Mouse (Mus musculus) MEL (cell line): ENCODE data around the gene Gm4952. TPM values are rescaled to one million over a fixed set of nuclear protein-coding genes. Genes with fewer than 3 reads are reported as not detected.

Experiments used
- DNase-seq: peaks from one replicate; pipeline ENCODE4 v3.0.0; 2011; ENCODE audit warnings: low read depth, low spot score
- H3K27ac ChIP-seq: 2 replicates; pipeline ENCODE4 v1.5.1; 2012; ENCODE audit warnings: low read depth, mild to moderate bottlenecking, control low read depth, low read length, moderate library complexity; ENCODE audit not compliant: control insufficient read depth
- H3K27me3 ChIP-seq, 2 experiments: fragments of 150-350 bp in 1 of 2; sonication (generic) in 1 of 2; 2 replicates each; pipeline ENCODE4 v1.6.1; 2012; ENCODE audit warnings: low read length in 2 of 2, mild to moderate bottlenecking in 2 of 2, improper control_type of control experiment in 1 of 2, moderate library complexity in 1 of 2; ENCODE audit not compliant: insufficient read depth in 2 of 2, control insufficient read depth in 1 of 2
- H3K36me3 ChIP-seq, 2 experiments: 2 replicates each; pipeline ENCODE4 v1.6.1; 2012 to 2014; ENCODE audit warnings: low read length in 2 of 2, improper control_type of control experiment in 1 of 2, inconsistent platforms in 1 of 2, mild to moderate bottlenecking in 1 of 2; ENCODE audit not compliant: insufficient read depth in 2 of 2, control insufficient read depth in 1 of 2
- H3K4me1 ChIP-seq, 2 experiments: fragments of 150-350 bp in 1 of 2; sonication (generic) in 1 of 2; 2 replicates each; pipeline ENCODE4 v1.6.1; 2012; ENCODE audit warnings: low read length in 2 of 2, improper control_type of control experiment in 1 of 2, mild to moderate bottlenecking in 1 of 2; ENCODE audit not compliant: insufficient read depth in 2 of 2, control insufficient read depth in 1 of 2
- H3K4me3 ChIP-seq, 2 experiments: fragments of 150-350 bp in 1 of 2; sonication (generic) in 1 of 2; 2 replicates each; pipeline ENCODE4 v1.5.1; 2012; ENCODE audit warnings: low read depth in 2 of 2, low read length in 2 of 2, mild to moderate bottlenecking in 2 of 2, moderate library complexity in 2 of 2, control low read depth in 1 of 2, improper control_type of control experiment in 1 of 2; ENCODE audit not compliant: control insufficient read depth in 1 of 2, insufficient read depth in 1 of 2
- H3K79me2 ChIP-seq: 2 replicates; pipeline ENCODE4 v1.6.1; 2012; ENCODE audit warnings: mild to moderate bottlenecking, low read length, moderate library complexity; ENCODE audit not compliant: control insufficient read depth, poor library complexity, insufficient read depth
- H3K9ac ChIP-seq: 2 replicates; pipeline ENCODE4 v1.6.1; 2012; ENCODE audit warnings: low read depth, mild to moderate bottlenecking, control low read depth, low read length, moderate library complexity; ENCODE audit not compliant: control insufficient read depth, poor library complexity, severe bottlenecking
- H3K9me3 ChIP-seq: fragments of 150-350 bp; sonication (generic); replicated peaks from 2 replicates; pipeline ENCODE4 v1.6.1; 2012; ENCODE audit warnings: mild to moderate bottlenecking, low read length, improper control_type of control experiment, moderate library complexity; ENCODE audit not compliant: insufficient read depth
- EP300 ChIP-seq, 2 experiments: IDR thresholded peaks; 2 replicates each; pipeline ENCODE4 v1.6.1; 2011; ENCODE audit warnings: improper control_type of control experiment in 2 of 2, low read length in 2 of 2, low read depth in 1 of 2, mild to moderate bottlenecking in 1 of 2
- ETS1 ChIP-seq: IDR thresholded peaks from 2 replicates; pipeline ENCODE4 v1.6.1; 2012; ENCODE audit warnings: low read depth, mild to moderate bottlenecking, inconsistent platforms, low read length, improper control_type of control experiment, moderate library complexity
- GABPA ChIP-seq: IDR thresholded peaks from 2 replicates; pipeline ENCODE4 v1.6.1; 2012; ENCODE audit warnings: low read depth, mild to moderate bottlenecking, inconsistent platforms, low read length, improper control_type of control experiment, moderate library complexity
- HCFC1 ChIP-seq: IDR thresholded peaks from 2 replicates; pipeline ENCODE4 v1.6.1; 2012; ENCODE audit warnings: low read depth, mild to moderate bottlenecking, inconsistent platforms, low read length, improper control_type of control experiment, moderate library complexity
- JUND ChIP-seq: IDR thresholded peaks from 2 replicates; pipeline ENCODE4 v1.6.1; 2011; ENCODE audit warnings: low read depth, mild to moderate bottlenecking, improper control_type of control experiment, low read length
- KAT2A ChIP-seq: conservative IDR thresholded peaks from 2 replicates; pipeline ENCODE4 v1.6.1; 2012; ENCODE audit warnings: low read depth, low read length, improper control_type of control experiment, inconsistent platforms
- MAFK ChIP-seq: IDR thresholded peaks from 2 replicates; pipeline ENCODE4 v1.6.1; 2011; ENCODE audit warnings: low read depth, mild to moderate bottlenecking, low read length, improper control_type of control experiment, borderline replicate concordance
- MAX ChIP-seq: IDR thresholded peaks from 2 replicates; pipeline ENCODE4 v1.6.1; 2011; ENCODE audit warnings: low read length, improper control_type of control experiment
- MAZ ChIP-seq: IDR thresholded peaks from 2 replicates; pipeline ENCODE4 v1.6.1; 2012; ENCODE audit warnings: low read depth, mild to moderate bottlenecking, inconsistent platforms, low read length, improper control_type of control experiment
- MEF2A ChIP-seq: IDR thresholded peaks from 2 replicates; pipeline ENCODE4 v1.6.1; 2014; ENCODE audit warnings: low read depth, mild to moderate bottlenecking, inconsistent platforms, low read length, improper control_type of control experiment; ENCODE audit not compliant: poor library complexity, insufficient replicate concordance, severe bottlenecking; ENCODE audit errors: extremely low read depth
- MXI1 ChIP-seq: IDR thresholded peaks from 2 replicates; pipeline ENCODE4 v1.6.1; 2011; ENCODE audit warnings: mild to moderate bottlenecking, low read depth, low read length, improper control_type of control experiment
- MYC ChIP-seq: IDR thresholded peaks from 2 replicates; pipeline ENCODE4 v1.6.1; 2011; ENCODE audit warnings: low read depth, mild to moderate bottlenecking, low read length, improper control_type of control experiment, moderate library complexity
- NELFE ChIP-seq: IDR thresholded peaks from 2 replicates; pipeline ENCODE4 v1.6.1; 2011; ENCODE audit warnings: low read depth, low read length, improper control_type of control experiment
- NRF1 ChIP-seq: IDR thresholded peaks from 2 replicates; pipeline ENCODE4 v1.6.1; 2014; ENCODE audit warnings: low read depth, mild to moderate bottlenecking, inconsistent platforms, low read length, improper control_type of control experiment, moderate library complexity; ENCODE audit not compliant: poor library complexity, insufficient read depth, severe bottlenecking
- POLR2A ChIP-seq, 2 experiments: IDR thresholded peaks; 2 replicates each; pipeline ENCODE4 v1.6.1; 2011 to 2012; ENCODE audit warnings: low read length in 2 of 2, mild to moderate bottlenecking in 2 of 2, control low read depth in 1 of 2, improper control_type of control experiment in 1 of 2, low read depth in 1 of 2, moderate library complexity in 1 of 2; ENCODE audit not compliant: control insufficient read depth in 1 of 2, insufficient read depth in 1 of 2, poor library complexity in 1 of 2
- POLR2AphosphoS2 ChIP-seq: IDR thresholded peaks from 2 replicates; pipeline ENCODE4 v1.6.1; 2011; ENCODE audit warnings: low read length, improper control_type of control experiment
- RAD21 ChIP-seq: IDR thresholded peaks from 2 replicates; pipeline ENCODE4 v1.6.1; 2011; ENCODE audit warnings: mild to moderate bottlenecking, low read depth, low read length, improper control_type of control experiment
- SMC3 ChIP-seq: IDR thresholded peaks from 2 replicates; pipeline ENCODE4 v1.6.1; 2011; ENCODE audit warnings: low read depth, low read length, improper control_type of control experiment
- TBP ChIP-seq: IDR thresholded peaks from 2 replicates; pipeline ENCODE4 v1.8.0; 2011; ENCODE audit warnings: low read depth, low read length, improper control_type of control experiment
- USF2 ChIP-seq, 2 experiments: IDR thresholded peaks; 2 replicates each; pipeline ENCODE4 v1.6.1; 2011 to 2012; ENCODE audit warnings: improper control_type of control experiment in 2 of 2, low read length in 2 of 2, borderline replicate concordance in 1 of 2, inconsistent platforms in 1 of 2, low read depth in 1 of 2, mild to moderate bottlenecking in 1 of 2; ENCODE audit not compliant: insufficient read depth in 1 of 2
- ZKSCAN1 ChIP-seq: IDR thresholded peaks from 2 replicates; pipeline ENCODE4 v1.6.1; 2012; ENCODE audit warnings: low read depth, mild to moderate bottlenecking, inconsistent platforms, low read length, improper control_type of control experiment, moderate library complexity
- ZNF384 ChIP-seq: IDR thresholded peaks from 2 replicates; pipeline ENCODE4 v1.6.1; 2012; ENCODE audit warnings: low read depth, mild to moderate bottlenecking, inconsistent platforms, low read length, improper control_type of control experiment
- polyA plus RNA-seq, 2 experiments: library from polyadenylated mRNA; stranded (reverse) in 1 of 2; unstranded in 1 of 2; fragments of >175 nt in 1 of 2; fragments of >200 nt in 1 of 2; gene quantifications; 2 replicates each; pipeline versions ENCODE4 v1.2.1 to v1.2.4; 2012; ENCODE audit warnings: low replicate concordance in 2 of 2, low read depth in 1 of 2; ENCODE audit not compliant: insufficient read length in 2 of 2, insufficient read depth in 1 of 2, missing spikeins in 1 of 2
- total RNA-seq: library from RNA; depleted of rRNA; stranded (reverse); fragments of 300-350 nt; gene quantifications from 2 replicates; pipeline ENCODE4 v1.2.3, GENCODE M21; 2012

The Gm4952 gene
- total and polyA plus RNA-seq, 3 experiments: 0.06 TPM; not detected in 2

GRCm38 (mm10) chr19:12670139-12670538, 70.4 kb downstream of the Gm4952 start, which contains the start of gene Olfr1442:
Gene Olfr1442 (plus strand): TSS chr19:12670439.
- no peak for DNase-seq
- peaks cover 0 to 2% of the 10 kb centered on the region in 2 experiments; a peak in 2 of 4 replicates for H3K27me3 ChIP-seq

DNA sequence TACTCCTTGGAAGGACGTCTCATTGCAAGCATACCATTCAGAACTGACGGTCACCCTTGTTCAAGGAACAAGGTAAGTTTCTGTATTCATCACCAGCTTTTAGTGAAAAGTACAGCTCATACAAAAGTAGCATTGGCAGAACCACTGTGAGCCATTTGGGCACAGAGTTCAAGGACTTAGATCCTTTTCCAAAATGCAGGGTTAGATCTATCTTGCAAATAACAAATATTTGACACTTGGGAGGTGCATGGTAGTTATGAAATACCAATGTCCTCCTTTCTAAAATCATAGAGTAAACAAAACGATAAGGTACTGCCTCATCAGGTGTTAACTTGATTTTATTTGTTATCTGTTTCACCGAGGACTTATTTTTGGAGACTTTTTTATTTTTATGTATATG, 71.3 kb downstream of the Gm4952 start:
- no peak for DNase-seq
- H3K79me2 ChIP-seq: no peaks in the 10 kb centered on the region
- H3K9me3 ChIP-seq: no peaks in the 10 kb centered on the region

More at GRCm38 (mm10) chr19:12670139-12670538, 70.4 kb downstream of the Gm4952 start, which contains the start of gene Olfr1442:
- TF ChIP-seq SMC3 (no peak), RAD21 (no peak), MAFK (no peak)
- Histone ChIP-seq H3K4me3 (no peak within 1 kb of the TSS), H3K9me3 (no peaks in the 10 kb centered on the region), H3K4me1 (no peaks in the 10 kb centered on the region), H3K27ac (no peak within 1 kb of the TSS), H3K36me3 (no peaks in the 10 kb centered on the region), H3K79me2 (no peaks in the 10 kb centered on the region), H3K9ac (no peak within 1 kb of the TSS)

DNA sequence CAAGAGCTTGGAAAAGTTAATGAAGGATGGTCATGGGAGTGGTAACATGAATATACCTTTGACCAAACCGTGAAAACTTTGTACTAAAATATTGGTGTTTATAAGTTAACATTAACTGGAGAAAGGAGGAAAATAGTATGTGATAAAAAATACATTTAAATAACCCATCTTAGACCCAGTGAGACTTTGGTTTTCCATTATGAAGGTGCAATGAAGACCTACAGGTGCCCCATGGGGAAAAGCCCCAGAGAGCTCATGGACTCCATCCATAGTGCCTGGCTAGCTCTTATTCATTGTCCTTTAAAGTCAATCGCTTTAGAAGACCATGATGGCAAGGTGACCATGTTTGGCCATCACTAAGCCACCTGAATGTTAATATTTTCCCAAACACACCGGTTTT, 78.0 kb downstream of the Gm4952 start, which contains the start of gene Olfr1443:
Olfr1443 (plus strand) TSS at position 301 of the 400 bp plus-strand sequence.
- no peaks in the 10 kb centered on the region for H3K79me2 ChIP-seq
- DNase-seq: no peak
- no peak within 1 kb of the TSS for H3K9ac ChIP-seq
- no peak within 1 kb of the TSS for H3K4me3 ChIP-seq
- no peaks in the 10 kb centered on the region for H3K4me1 ChIP-seq
- H3K27me3 ChIP-seq: no peaks in the 10 kb centered on the region; a peak in 1 of 4 replicates
- no peak for TF ChIP-seq MAFK
- TF ChIP-seq ZKSCAN1: no peak
- TF ChIP-seq MEF2A: no peak
- no peak for TF ChIP-seq TBP
- no peak for TF ChIP-seq GABPA
- no peak for TF ChIP-seq ZNF384
- no peak for TF ChIP-seq POLR2AphosphoS2
- TF ChIP-seq, all 39 proteins: peak for 0
- no peaks in the 10 kb centered on the region for H3K9me3 ChIP-seq
- no peak within 1 kb of the TSS for H3K27ac ChIP-seq
- H3K36me3 ChIP-seq: no peaks in the 10 kb centered on the region

More for the DNA sequence above, 71.3 kb downstream of the Gm4952 start:
- TF ChIP-seq ETS1 (no peak), MEF2A (no peak), USF2 (IDR thresholded peaks at IDR 0.05; ENCODE audit: borderline replicate concordance in 1 of 2, insufficient read depth in 1 of 2, low read depth in 1 of 2, low read length in 2 of 2) (no peak), HCFC1 (no peak), EP300 (IDR thresholded peaks at IDR 0.05; ENCODE audit: low read depth in 1 of 2, low read length in 2 of 2) (no peak), KAT2A (no peak), RAD21 (no peak), ZNF384 (no peak), NELFE (no peak), MAZ (no peak), MXI1 (no peak), MAX (no peak), ZKSCAN1 (no peak), GABPA (no peak), POLR2AphosphoS2 (no peak), NRF1 (no peak), MYC (no peak), MAFK (no peak), JUND (no peak), POLR2A (IDR thresholded peaks at IDR 0.05; ENCODE audit: control insufficient read depth in 1 of 2, insufficient read depth in 1 of 2, low read depth in 1 of 2, low read length in 2 of 2, poor library complexity in 1 of 2) (no peak)
- H3K27ac ChIP-seq: no peak overlapping the region
- H3K4me1 ChIP-seq: no peaks in the 10 kb centered on the region
- no peak overlapping the region for H3K9ac ChIP-seq
- H3K27me3 ChIP-seq: peaks cover 0 to 2% of the 10 kb centered on the region in 2 experiments; a peak in 2 of 4 replicates
- H3K4me3 ChIP-seq: no peak overlapping the region
- H3K36me3 ChIP-seq: no peaks in the 10 kb centered on the region
